Mouse (Mus musculus): ENCODE data around the gene Usp25. TPM values are rescaled to one million over a fixed set of nuclear protein-coding genes. Genes with fewer than 3 reads are reported as not detected.

The Usp25 gene
- 21.4 and 22.9 TPM in 2 replicates for polyA plus RNA-seq (2016; fragmentation: Nextera tagmentation; extraction: Ambion mirVana)

- under 1% methylated on average over 90 of the region's 126 CpGs for WGBS
- peak; percentile 96 for ATAC-seq (ENCODE audit: insufficient number of reproducible peaks, insufficient read depth, low FRiP score, low TSS enrichment, low read depth)
- Histone ChIP-seq H3K27ac (peak within 1 kb of the TSS; percentile 87), H3K4me2 (peak within 1 kb of the TSS; percentile 67), H3K4me1 (replicated peaks) (peaks cover 18% of the 10 kb centered on the region), H3K4me3 (replicated peaks) (peak within 1 kb of the TSS; percentile 90), H3K27me3 (no peaks in the 10 kb centered on the region), H3K36me3 (no peaks in the 10 kb centered on the region), H3K9ac (replicated peaks) (peak within 1 kb of the TSS; percentile 93), H3K9me3 (no peaks in the 10 kb centered on the region)
Measured at GRCm38 (mm10) chr16:77013427-77014320, at the start of gene Usp25. Gene Usp25 (plus strand): TSS chr16:77013706.

- H3K9ac ChIP-seq (replicated peaks), result no peak overlapping the region
Measured at GRCm38 (mm10) chr16:76967593-76968275, 45.8 kb upstream of the Usp25 start.

DNA sequence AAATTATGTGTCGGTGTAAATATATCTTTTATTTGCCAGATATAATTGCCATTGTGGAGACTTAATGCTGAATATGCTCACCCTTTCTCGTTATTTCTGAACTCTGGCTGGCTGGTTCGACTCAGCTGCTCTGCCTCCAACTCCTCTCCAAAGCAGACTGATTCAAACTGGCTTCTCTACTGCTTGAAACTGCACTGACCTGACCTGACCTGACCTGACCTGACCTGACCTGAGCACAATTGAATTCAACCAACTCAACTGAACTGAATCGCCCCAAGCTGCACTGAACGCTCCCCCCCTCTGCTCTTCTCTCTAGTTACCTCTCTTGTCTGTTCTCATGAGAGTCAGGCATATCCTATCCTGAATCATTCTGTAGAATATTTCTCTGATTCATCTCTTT lies 42.3 kb upstream of the Usp25 start:
- Histone ChIP-seq H3K27me3 (no peaks in the 10 kb centered on the region), H3K4me3 (replicated peaks) (no peak overlapping the region), H3K4me1 (replicated peaks) (no peaks in the 10 kb centered on the region), H3K36me3 (no peaks in the 10 kb centered on the region), H3K27ac (no peak overlapping the region), H3K9me3 (no peaks in the 10 kb centered on the region), H3K9ac (replicated peaks) (no peak overlapping the region), H3K4me2 (no peak overlapping the region)
- 42% methylated on average over 5 of the region's 5 CpGs for WGBS
- no peak for ATAC-seq (ENCODE audit: insufficient number of reproducible peaks, insufficient read depth, low FRiP score, low TSS enrichment, low read depth)

More at GRCm38 (mm10) chr16:76967593-76968275, 45.8 kb upstream of the Usp25 start:
- Histone ChIP-seq H3K9me3 (no peaks in the 10 kb centered on the region), H3K36me3 (no peaks in the 10 kb centered on the region), H3K4me2 (no peak overlapping the region), H3K4me1 (replicated peaks) (no peaks in the 10 kb centered on the region), H3K27ac (no peak overlapping the region), H3K27me3 (no peaks in the 10 kb centered on the region), H3K4me3 (replicated peaks) (no peak overlapping the region)
- WGBS, result 93% methylated on average over 3 of the region's 3 CpGs
- no peak for ATAC-seq (ENCODE audit: insufficient number of reproducible peaks, insufficient read depth, low FRiP score, low TSS enrichment, low read depth)

DNA sequence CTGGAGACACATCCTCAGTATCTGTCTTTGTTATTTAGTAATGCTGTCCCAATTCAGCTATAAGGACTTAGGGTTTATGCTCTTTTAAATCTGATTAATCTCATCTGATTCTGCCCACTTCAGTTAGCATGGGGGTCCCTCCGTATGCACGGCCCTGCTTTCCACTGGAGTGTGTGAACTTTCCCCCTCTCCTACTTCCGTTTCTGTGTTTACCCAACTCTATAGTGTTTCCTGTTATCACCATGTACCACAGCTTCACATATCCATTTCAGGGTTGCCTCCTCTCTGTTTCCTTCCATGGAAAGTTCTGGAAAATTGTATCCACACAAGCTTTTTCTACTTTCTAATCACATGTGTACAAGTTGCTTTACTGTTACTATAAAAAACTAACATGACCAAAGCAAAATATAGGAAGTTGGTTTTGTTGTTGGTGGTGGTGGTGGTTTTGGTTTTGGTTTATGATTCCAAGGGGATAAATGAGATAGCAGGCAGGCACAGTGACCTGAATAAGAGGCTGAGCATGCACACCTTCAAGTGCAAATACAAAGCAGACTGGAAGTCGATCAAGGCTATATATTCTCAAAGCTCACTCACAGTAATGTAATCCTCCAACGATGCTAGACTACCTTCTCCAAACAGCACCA lies 36.6 kb upstream of the Usp25 start:
- Histone ChIP-seq H3K9ac (replicated peaks) (no peak overlapping the region), H3K27ac (no peak overlapping the region), H3K4me3 (replicated peaks) (no peak overlapping the region), H3K27me3 (no peaks in the 10 kb centered on the region), H3K36me3 (no peaks in the 10 kb centered on the region), H3K9me3 (no peaks in the 10 kb centered on the region), H3K4me1 (replicated peaks) (no peaks in the 10 kb centered on the region), H3K4me2 (no peak overlapping the region)
- no peak for ATAC-seq (ENCODE audit: insufficient number of reproducible peaks, insufficient read depth, low FRiP score, low TSS enrichment, low read depth)
- WGBS, result 89% methylated on average over 5 of the region's 5 CpGs

- Histone ChIP-seq H3K27me3 (no peaks in the 10 kb centered on the region), H3K36me3 (no peaks in the 10 kb centered on the region)
- ATAC-seq (ENCODE audit: insufficient number of reproducible peaks, insufficient read depth, low FRiP score, low TSS enrichment, low read depth), result no peak
Measured at GRCm38 (mm10) chr16:76983696-76984095, 29.8 kb upstream of the Usp25 start.

DNA sequence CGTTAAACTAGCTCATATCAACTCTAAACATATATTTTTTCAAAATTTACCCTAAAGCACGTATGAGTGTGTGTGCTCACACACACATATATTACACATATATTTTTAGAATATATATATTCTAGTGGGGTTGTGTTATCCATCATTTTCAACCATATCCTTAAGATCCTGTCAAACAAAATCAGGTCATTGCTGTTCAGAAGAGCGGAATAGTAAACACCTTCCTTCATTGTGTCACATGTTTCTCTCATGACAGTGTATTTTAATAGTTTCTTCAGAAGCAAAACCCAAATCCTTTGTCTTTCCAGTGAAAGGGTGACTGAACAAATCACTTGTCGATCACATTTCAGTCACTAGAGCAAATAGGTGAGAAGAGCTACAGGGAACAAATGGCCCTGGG lies 25.8 kb upstream of the Usp25 start:
- H3K4me3 ChIP-seq (replicated peaks), result no peak overlapping the region
- H3K4me2 ChIP-seq, result no peak overlapping the region
- no peaks in the 10 kb centered on the region for H3K9me3 ChIP-seq
- H3K9ac ChIP-seq (replicated peaks), result no peak overlapping the region
- 84% methylated on average over 4 of the region's 4 CpGs for WGBS
- no peak overlapping the region for H3K27ac ChIP-seq
- ATAC-seq (ENCODE audit: insufficient number of reproducible peaks, insufficient read depth, low FRiP score, low TSS enrichment, low read depth), result no peak
- no peaks in the 10 kb centered on the region for H3K4me1 ChIP-seq (replicated peaks)
- H3K27me3 ChIP-seq, result no peaks in the 10 kb centered on the region
- H3K36me3 ChIP-seq, result no peaks in the 10 kb centered on the region

More at GRCm38 (mm10) chr16:76983696-76984095, 29.8 kb upstream of the Usp25 start:
- H3K9ac ChIP-seq (replicated peaks), result no peak overlapping the region
- no peak overlapping the region for H3K4me3 ChIP-seq (replicated peaks)
- no peaks in the 10 kb centered on the region for H3K9me3 ChIP-seq
- 84% methylated on average over 6 of the region's 6 CpGs for WGBS
- H3K4me1 ChIP-seq (replicated peaks), result no peaks in the 10 kb centered on the region
- no peak overlapping the region for H3K4me2 ChIP-seq
- H3K27ac ChIP-seq, result no peak overlapping the region

- H3K27ac ChIP-seq, result no peak overlapping the region
- no peak for ATAC-seq (ENCODE audit: insufficient number of reproducible peaks, insufficient read depth, low FRiP score, low TSS enrichment, low read depth)
- no peaks in the 10 kb centered on the region for H3K36me3 ChIP-seq
- no peaks in the 10 kb centered on the region for H3K27me3 ChIP-seq
- no peak overlapping the region for H3K4me3 ChIP-seq (replicated peaks)
- H3K4me1 ChIP-seq (replicated peaks), result no peaks in the 10 kb centered on the region
- no peak overlapping the region for H3K9ac ChIP-seq (replicated peaks)
- H3K4me2 ChIP-seq, result no peak overlapping the region
- no peaks in the 10 kb centered on the region for H3K9me3 ChIP-seq
- 96% methylated on average over 3 of the region's 3 CpGs for WGBS
Measured at GRCm38 (mm10) chr16:77003900-77004299, 9.6 kb upstream of the Usp25 start.

DNA sequence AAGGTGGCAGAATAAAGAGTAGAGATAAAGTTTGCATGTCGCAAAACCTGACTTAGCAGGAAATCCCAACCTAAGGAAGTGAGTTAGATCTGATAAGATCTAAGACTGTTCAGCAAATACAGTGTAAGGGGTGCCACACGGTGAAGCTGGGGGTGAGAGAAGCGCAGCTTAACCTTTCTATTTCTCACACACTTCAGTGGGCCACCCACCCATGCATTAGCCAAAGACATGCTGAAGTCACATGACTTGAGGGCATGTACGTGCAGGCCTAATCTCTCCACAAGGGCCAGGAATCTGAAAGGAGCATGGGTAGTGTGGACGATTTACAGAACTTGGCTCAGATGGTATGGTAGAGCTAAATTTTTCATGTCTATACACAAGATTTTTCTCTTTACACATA lies 4.3 kb upstream of the Usp25 start:
- WGBS, result 47% methylated on average over 5 of the region's 5 CpGs
- H3K9me3 ChIP-seq, result no peaks in the 10 kb centered on the region
- H3K4me2 ChIP-seq, result no peak overlapping the region
- no peak overlapping the region for H3K9ac ChIP-seq (replicated peaks)
- no peak overlapping the region for H3K4me3 ChIP-seq (replicated peaks)
- H3K4me1 ChIP-seq (replicated peaks), result no peaks in the 10 kb centered on the region
- H3K27me3 ChIP-seq, result no peaks in the 10 kb centered on the region
- ATAC-seq (ENCODE audit: insufficient number of reproducible peaks, insufficient read depth, low FRiP score, low TSS enrichment, low read depth), result no peak
- no peaks in the 10 kb centered on the region for H3K36me3 ChIP-seq
- no peak overlapping the region for H3K27ac ChIP-seq

GRCm38 (mm10) chr16:77014321-77015211 lies 1.1 kb downstream of the Usp25 start:
- H3K4me2 ChIP-seq, result peak overlapping the region; percentile 67
- WGBS, result 2% methylated on average over 17 of the region's 17 CpGs
- no peaks in the 10 kb centered on the region for H3K9me3 ChIP-seq
- H3K36me3 ChIP-seq, result no peaks in the 10 kb centered on the region
- peaks cover 22% of the 10 kb centered on the region for H3K4me1 ChIP-seq (replicated peaks)
- no peaks in the 10 kb centered on the region for H3K27me3 ChIP-seq
- ATAC-seq (ENCODE audit: insufficient number of reproducible peaks, insufficient read depth, low FRiP score, low TSS enrichment, low read depth), result no peak
- H3K27ac ChIP-seq, result peak overlapping the region; percentile 87
- peak overlapping the region; percentile 90 for H3K4me3 ChIP-seq (replicated peaks)
- H3K9ac ChIP-seq (replicated peaks), result peak overlapping the region; percentile 93

DNA sequence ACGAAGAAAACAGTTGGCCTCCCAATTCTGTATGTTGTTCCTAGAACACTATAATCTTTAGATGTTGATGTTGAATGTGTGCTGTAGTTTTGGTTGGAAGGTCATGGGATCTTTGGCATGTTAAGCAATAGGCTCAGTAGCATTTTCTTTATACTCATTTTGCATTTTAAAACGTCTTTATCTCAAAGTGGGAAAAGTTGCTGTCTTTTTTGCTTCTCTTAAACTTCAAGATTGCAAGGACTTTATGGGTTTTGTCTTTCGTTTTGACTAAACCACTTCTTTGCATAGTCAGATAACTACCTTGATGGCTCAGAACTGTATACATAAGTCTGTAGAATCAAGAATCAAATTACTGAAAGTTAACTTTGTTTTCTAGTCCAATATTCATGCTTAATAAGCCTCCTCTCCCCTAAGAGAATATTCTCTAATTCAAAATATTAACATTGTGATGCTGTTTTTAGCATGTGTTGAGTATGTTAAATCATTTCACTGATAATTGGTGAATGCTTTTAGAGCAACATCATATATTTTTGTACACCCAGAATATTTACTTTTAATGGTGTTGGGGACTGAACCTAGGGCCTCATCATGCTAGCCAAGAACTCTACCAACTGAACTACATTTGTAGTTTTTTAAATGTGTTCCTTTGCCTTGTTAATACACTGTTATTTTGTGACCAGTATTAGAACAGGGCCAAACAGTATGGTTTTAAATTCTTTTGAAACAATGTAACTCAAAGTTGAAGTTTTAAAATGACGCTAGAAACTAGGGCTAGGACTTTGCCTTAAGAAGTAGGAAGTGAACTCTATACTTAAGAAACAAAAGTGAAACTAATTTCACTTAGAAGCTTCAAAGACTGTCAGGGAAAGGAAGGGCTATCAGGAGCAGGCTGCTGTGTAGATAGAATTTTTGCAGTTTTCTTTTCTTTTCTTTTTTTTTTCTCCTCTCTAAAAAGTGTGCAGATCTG lies 2.2 kb downstream of the Usp25 start:
- no peak overlapping the region for H3K9ac ChIP-seq (replicated peaks)
- no peaks in the 10 kb centered on the region for H3K9me3 ChIP-seq
- no peaks in the 10 kb centered on the region for H3K27me3 ChIP-seq
- H3K27ac ChIP-seq, result no peak overlapping the region
- ATAC-seq (ENCODE audit: insufficient number of reproducible peaks, insufficient read depth, low FRiP score, low TSS enrichment, low read depth), result no peak
- WGBS, result 71% methylated on average over 4 of the region's 4 CpGs
- H3K4me2 ChIP-seq, result peak overlapping the region; percentile 67
- H3K36me3 ChIP-seq, result no peaks in the 10 kb centered on the region
- H3K4me1 ChIP-seq (replicated peaks), result peaks cover 26% of the 10 kb centered on the region
- peak overlapping the region; percentile 90 for H3K4me3 ChIP-seq (replicated peaks)

Data from limb, embryonic 12.5 days (tissue).